Mouse (Mus musculus): ENCODE measurements around the gene Mcf2. TPM values are rescaled to one million over a fixed set of nuclear protein-coding genes. Genes with fewer than 3 reads are reported as not detected.

Gene Mcf2
- not detected for polyA plus RNA-seq (2014; fragmentation: Illumina TruSeq; extraction: RNeasy Lipid Tissue Mini Kit (QIAGEN cat#74804); ENCODE audit: low read depth, low replicate concordance)

DNA sequence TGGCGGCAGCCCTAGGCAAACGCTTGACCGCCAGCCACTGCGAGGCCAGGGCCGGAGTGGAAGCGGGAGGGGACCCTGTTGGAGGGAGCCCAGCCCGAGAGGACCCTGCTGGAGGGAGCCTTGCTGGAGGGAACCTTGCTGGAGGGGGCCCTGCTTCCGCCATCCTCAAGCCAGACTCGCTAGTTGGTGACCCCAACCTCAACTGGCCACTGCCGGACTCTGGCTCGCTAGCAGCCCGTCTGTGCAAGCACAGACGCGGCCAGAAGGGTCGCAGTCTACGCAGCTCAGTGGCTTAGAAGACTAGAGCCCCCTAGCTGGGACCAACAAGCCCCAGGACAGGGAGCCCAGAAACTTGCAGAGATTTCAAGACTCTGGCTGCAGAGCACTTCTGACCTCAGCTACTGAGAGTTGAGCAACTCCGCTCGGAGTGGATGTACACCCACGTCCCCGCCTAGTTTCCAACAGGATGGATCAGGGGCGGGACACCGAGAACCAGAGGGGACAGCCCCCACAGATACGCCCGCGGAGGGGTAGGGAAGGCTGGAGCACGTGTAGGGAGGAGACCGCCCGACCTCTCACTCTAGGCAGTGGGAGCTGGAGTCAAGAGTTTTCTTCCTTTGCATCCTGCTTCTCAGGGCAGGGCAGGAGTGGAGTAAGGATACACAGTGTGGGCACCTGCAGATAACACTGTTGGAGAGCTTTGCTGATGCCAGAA, at the start of gene Mcf2:
TSS of gene Mcf2 (minus strand) at position 346 of the 715 bp plus-strand sequence.

Other genes starting within 250 kb of the Mcf2 start
- 0.16 TPM for gene F9, start 179.6 kb downstream of the Mcf2 start, polyA plus RNA-seq (2014; fragmentation: Illumina TruSeq; extraction: RNeasy Lipid Tissue Mini Kit (QIAGEN cat#74804); ENCODE audit: low read depth, low replicate concordance)

All from sigmoid colon, adult 10 weeks (tissue).